Mouse (Mus musculus) adrenal gland, adult 2 months (tissue): ENCODE measurements at regions not wholly inside any gene's neighbourhood (a gene's known extent, or its start where the extent isn't known, plus 50 kb on each side); places are given as distances from the start of the nearest gene placed in this dataset.

Experiments used
- DNase-seq: peaks from one replicate; pipeline ENCODE4 v3.0.0; 2021

GRCm38 (mm10) chrX:11720517-11720916 is 392.9 kb downstream of the H2al1j start:
- DNase-seq: peak; percentile 50

DNA sequence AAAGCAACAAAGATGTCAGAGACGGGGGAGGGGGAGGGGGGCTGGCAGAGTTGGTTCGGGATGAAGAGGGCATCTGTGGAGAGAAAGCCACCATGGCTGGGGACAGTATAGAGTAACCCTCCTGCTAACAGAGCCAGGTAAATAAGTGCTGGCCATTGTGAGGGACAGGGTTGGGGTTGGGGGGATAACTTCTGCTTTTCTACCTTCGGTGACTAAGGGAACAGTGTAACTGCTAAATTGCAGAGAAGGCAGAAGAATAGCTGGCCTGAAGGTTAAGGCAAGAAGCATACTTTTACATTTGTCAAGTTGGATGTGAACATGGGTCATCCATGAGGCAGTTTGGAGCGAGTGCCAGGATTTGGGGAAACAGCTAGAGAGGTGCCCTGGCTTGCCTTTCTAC is 395.1 kb downstream of the H2al1j start:
- DNase-seq: no peak

DNA sequence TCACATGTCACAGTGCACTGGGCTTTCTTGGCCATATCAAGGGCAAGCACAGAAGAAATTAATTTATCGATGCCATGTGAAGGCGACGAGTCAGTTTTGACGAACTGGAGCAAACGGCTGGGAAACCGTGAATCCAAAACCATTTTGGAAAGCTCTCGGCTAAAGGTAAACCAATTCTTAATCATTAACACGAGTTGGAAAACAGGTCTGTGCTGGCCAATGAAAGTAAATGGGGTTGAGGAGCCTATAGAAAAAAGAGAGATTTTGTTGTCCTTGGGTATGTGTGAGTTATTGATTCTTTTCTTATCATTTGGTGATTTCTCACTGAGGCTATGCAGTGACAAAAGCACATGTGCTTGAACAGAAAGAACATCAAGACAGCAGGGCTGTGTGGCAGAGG is 397.1 kb downstream of the H2al1j start:
- no peak for DNase-seq

DNA sequence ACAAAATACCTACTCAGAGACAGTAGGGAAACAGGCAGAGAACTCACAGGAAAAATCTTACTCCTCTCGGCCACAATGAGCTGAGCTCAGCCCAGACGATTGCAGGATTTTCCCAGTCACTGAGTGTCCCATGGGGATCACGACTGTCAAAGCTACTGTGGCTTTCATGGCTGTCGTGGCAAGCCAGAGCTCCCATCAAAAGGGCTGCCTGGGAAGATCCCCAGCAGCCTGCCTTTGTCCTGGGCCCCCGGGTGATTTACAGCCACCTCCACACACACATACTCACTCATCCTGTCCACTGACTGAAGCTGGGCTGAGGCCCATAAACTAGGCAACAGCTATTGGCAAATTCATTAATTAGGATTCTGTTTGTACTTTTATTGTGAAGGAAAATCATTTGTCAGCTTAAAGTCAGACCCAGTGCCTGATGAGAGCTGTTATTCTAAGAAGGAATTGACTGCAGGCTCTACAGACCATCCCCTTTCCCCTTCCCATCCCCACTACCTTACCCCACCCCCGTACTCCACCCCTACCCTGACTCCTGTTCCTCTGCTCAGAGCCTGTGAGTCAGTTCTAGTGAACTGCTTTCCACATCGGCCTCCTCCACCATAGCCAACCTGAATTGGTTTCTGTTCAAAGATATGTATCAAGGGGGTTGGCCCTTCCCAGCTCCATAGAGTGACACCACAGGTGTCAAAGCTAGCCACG is 399.1 kb downstream of the H2al1j start:
- DNase-seq: no peak

DNA sequence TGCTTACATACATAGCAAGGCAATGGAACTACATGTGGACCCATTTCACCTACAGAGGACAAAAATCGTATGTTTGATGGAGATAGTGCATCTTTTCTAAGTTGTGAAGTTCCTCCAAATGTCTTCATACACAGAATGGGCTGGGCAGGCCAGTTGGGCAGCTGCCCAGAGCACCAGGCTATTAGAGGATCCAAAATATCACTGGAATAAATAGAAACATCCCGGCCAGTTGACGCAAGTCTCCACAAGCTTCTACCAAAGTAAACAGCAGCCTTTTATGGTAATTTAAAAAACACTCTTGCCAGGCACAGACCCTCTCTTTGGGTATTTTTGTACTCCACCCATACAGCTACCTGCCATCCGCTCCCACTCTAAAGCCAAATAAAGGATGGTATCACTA is 400.9 kb downstream of the H2al1j start:
- DNase-seq: no peak

DNA sequence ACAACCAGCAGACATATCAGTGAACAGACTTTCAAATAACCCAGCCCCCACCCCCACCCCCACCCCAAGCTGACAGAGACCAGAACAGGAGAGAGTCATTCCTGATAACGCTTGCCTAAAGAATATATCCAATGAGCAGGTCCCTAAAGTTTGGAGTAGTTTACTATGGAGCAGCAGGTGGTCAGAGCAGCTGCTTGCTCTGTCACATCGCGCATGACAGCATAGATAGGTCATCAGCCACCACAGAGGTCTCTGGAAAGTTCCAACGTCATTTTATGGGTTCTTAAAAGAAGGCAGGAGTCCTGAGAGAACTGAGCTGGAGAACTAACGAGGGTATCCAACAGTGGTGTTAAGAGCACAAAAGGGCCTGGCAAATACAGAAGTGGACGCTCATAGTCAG is 402.4 kb downstream of the H2al1j start:
- no peak for DNase-seq

DNA sequence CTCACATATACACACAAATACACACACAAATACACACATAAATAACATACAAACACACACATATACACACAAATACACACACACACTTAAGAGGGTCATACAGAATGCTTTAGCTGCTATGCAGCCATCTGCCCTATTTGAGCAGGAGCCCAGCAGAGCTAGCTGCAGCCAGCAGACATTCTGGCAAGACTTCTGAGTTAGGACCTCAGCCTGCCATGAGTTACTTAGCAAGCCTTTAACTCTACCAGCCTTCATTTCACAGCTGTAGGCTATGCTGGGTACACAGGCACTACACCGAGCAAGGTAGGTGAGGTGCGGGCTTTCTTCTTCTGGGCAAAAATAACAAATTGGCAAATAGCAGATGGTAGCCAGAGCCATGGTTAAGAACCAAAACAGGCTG is 404.7 kb downstream of the H2al1j start:
- DNase-seq: no peak

DNA sequence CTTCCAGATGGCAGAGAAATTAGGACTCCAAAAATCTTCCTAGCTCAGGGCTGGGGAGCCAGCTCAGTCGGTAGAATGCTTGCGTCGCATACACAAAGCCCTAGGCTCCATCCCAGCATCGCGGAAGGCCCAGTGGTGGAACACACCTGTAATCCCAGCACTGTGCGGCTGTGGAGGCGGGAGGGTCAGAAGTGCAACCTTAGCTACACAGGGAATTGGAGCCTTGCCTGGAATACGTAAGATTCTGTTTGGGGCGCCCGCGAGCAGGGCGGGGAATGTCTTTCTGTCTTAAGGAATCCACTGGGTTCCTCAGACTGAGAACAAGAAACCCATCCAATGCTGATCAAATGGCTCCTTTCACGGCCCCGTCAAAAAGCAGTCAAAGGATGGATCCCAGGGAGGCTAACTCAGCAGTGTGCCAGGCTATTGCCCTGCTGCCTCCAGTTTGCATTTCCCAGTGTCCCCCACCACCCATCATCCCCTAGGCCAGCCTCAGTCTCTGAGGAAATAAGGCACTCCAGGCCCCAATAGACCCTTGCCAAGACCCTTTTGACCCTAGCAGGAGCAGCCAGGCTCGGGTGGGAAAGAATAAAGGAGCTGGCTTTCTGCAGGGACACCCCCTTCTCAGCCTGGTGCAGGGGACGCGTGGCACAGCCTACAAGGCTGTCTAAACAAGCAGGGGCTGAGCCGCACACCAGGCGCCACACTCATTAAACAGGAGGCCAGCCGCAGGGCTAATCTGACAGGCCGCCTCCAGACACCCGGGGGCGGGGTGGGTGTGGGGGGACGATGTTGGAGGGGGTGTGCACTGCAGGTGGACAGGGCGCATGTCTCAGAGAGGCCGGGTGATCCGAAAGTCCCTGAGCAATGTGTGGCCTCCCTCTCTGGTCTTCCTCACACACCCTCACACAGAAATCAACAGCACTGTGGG is 407.1 kb downstream of the H2al1j start:
- DNase-seq: no peak

DNA sequence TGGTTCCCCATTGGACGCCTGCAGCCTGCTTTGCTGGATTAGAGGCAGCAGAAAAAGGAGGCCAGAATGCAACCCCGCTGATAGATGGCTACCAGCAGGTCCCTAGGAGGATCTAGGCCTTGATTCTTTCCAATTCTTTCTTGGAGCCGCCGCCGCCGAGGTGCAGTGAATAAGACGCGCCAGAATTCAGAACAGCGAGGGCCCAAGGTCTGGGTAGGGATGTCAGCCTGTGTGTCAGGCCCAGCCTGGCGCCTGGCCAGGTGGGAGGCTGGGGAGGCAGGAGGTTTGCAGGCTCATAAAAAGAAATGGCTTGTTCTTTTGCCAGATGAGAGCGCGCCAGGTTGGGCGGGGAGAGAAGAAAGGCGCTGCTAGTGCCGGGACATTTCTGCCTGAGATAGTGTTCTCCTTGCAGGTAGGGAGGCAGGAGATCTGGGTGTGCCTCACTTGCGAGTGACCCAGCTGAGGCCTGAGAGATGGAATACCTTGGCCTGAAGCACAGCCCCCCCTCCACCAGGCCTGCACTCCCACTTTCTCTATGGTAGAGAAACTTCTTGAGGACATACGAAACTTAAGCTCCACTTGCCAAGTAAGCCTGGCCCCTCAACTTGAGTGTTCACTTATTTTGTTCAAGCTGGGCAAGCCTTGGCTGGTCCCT is 408.0 kb downstream of the H2al1j start:
- peak; percentile 90 for DNase-seq

DNA sequence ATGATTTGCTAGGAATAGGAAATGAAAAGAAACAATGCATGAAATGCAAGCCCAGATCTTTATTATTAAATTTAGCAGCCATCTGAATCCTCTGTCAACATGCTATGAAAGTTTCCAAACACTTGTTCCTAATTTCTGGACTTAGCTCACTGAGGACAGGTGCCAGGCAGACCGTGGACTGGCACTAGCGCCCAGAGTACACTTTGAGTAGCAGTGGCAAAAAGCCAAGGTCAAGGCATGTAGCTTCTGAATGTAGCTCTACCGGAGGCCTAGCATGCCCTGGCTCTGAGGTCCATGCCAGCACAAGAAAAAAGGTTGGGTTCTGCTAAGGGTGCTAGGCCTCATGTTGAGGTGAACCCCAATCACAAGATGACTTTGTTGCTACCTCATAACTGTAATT is 408.9 kb downstream of the H2al1j start:
- DNase-seq: peak; percentile 38

DNA sequence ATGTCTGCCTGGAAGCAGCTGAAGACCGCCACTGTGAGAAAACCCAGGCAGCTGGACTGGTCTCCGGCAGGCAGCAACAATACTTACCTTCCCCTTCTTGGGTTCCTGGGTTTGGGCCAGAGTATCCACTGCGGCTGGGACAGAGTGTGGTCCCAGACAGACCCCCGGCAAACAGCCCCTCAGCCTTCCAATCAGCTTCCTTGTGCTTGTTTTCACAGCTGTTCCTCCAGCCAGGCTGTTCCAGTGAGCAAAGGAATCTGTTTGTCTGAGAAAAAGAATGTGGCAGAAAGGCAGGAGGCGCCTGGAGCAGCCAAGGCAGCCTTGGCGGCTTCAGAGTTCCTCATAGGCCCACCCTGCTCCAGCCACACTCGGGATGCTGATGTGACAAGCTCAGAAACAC is 411.9 kb downstream of the H2al1j start:
- DNase-seq: no peak

DNA sequence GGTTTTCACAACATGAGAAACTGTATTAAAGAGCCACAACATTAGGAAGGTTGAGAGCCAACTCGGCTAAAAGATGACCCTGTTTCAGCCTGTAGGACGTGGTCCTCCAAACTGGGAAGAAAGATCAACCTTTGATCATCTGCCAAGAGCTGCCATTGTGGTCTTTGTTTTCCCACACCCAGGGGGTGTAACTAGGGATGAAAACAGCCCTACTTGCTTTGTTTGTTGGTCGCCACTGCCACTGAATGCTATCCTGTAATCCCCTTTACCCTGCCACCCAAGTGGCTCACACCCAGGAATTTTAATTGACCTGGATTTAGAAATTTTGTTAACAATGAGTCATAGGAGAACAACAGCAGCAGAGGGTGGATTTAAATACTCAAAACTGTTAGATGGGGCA is 414.2 kb downstream of the Bcor start:
- DNase-seq: no peak

DNA sequence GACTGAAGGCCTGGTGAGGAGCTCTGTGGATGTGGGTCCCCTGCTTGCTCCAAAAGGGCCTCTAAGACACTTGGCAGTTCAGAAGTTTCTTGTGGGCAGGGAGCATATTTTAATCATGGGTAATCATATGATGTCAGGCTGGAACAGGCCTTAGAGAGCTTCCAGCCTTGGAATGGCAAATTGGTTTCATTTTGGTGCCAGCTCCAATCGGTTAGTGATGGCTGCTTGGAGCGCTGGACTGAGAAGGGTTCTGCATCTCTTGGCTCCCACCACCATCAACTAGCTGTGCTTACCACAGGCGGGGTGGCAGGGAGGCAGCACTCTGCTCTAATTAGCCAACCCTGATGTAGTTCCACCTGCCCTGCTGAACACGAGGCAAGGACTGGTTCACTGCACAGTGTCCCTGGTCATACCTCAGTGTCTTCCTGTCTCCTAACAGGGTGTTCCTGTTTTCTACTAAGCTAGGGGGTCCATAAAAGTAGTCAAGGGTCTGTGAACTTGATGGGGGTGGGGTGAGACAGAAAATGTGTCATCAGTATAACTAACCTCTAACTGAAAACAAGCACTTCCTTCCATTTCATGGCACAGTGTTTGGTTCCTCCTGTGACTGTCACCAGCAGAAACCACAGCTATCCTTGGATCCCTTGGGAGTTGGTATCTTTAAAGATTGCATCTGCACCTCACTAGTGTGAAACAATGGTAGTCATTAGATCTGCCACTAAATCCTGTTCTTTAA is 412.6 kb downstream of the Bcor start:
- DNase-seq: no peak

DNA sequence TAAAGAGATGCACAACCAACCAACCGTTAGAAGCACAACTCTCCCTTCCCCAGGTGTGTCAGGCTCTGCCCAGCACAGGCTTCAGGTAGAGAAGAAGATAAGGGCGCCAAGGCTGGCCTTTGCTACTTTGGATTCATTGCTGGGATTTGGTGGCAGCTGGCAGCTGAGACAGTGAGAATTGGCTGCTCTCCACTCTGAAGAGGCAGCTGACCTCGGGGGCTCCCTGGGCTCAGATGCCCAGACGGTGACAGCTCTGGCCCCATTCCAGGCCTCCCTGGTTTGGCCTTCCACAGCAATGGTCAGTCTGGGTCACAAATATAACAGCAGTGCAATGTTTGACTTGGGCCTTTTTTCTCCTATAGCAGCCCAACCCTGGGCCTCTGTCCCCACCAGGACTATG is 411.9 kb downstream of the Bcor start:
- DNase-seq: peak; percentile 86

- DNase-seq: no peak
Observed at GRCm38 (mm10) chrX:11752513-11752912, 407.6 kb downstream of the Bcor start.

GRCm38 (mm10) chrX:11752973-11753590 is 407.1 kb downstream of the Bcor start:
- peak; percentile 11 for DNase-seq

GRCm38 (mm10) chrX:11755046-11755445 is 405.1 kb downstream of the Bcor start:
- no peak for DNase-seq

- DNase-seq: no peak
Observed at GRCm38 (mm10) chrX:11763351-11764082, 396.6 kb downstream of the Bcor start.

DNA sequence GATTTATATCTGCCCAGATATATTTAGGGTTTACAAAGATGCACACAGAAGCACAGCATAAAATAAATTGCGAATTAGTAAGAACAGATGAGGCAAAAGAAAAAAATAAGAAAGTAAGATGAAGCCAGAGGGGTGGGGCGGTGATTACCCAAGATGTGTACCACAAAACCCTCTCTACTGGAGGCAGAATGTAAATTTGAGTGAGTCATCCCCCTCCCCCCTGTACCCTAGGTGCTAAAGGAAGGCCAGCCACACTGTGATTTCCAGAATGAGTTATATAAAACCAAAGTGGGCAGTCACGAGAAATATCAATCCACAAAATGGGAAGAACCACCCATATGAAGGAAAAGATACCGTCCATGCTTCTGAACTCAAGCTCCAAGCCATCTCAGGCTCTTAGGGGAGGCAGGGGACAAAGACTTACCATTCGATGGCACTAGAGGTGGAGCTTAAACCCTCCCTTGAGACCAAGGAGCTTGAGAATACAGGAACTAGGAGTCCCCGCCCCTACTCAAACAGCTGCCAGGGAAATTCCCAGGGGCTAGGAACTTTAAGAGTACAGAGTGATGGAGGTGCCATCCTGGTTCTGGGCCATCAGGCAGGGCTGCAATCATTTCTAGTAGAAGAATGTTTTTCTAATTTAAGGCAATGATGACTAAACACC is 383.8 kb downstream of the Bcor start:
- DNase-seq: no peak

- DNase-seq: peak; percentile 7
Observed at GRCm38 (mm10) chrX:11795010-11795409, 365.1 kb downstream of the Bcor start.
